ENCODE assay signal across 10 mouse cellular contexts in genomic region chr5:32607776-32608355, GRCm38 (mm10). TPM values are rescaled to one million over a fixed set of nuclear protein-coding genes. Genes with fewer than 3 reads are reported as not detected.
DNase-seq lines count a peak whose midpoint lies in the region; ATAC-seq and TF ChIP-seq lines count a peak whose summit lies in the region.
"Had no signal": no experiment of that assay in that cellular context is flagged by ENCODE, and none has a peak within 500 bp of the region (broad histone marks: within the 10 kb centered on the region; RNA-seq: fewer than 3 reads in every experiment).

No protein-coding gene starts in this region.

- H3K27me3 ChIP-seq in testis, adult 2 months (ENCODE audit: control insufficient read depth, insufficient read depth, low read length): no peaks in the 10 kb centered on the region
- no peaks in the 10 kb centered on the region for H3K27me3 ChIP-seq in heart, embryonic 15.5 days
- H3K27me3 ChIP-seq: embryonic facial prominence, embryonic 15.5 days had no signal

- H3K4me1 ChIP-seq in testis, adult 2 months (ENCODE audit: control insufficient read depth, insufficient read depth, low read length): peaks cover 2% of the 10 kb centered on the region; the same call in 1 of the 2 replicates
- peaks cover 3% of the 10 kb centered on the region; the same call in 1 of the 2 replicates for H3K4me1 ChIP-seq in heart, embryonic 15.5 days (replicated peaks)
- H3K4me1 ChIP-seq: embryonic facial prominence, embryonic 15.5 days had no signal

- no peaks in the 10 kb centered on the region for H3K36me3 ChIP-seq in testis, adult 2 months (ENCODE audit: control insufficient read depth, insufficient read depth, low read length)
- H3K36me3 ChIP-seq in heart, embryonic 15.5 days: no peaks in the 10 kb centered on the region
- H3K36me3 ChIP-seq: embryonic facial prominence, embryonic 15.5 days had no signal

- H3K4me2 ChIP-seq in heart, embryonic 15.5 days: no peak overlapping the region
- H3K4me2 ChIP-seq: embryonic facial prominence, embryonic 15.5 days had no signal

- no peak for ATAC-seq in heart, embryonic 15.5 days (replicated peaks; ENCODE audit: insufficient number of reproducible peaks, insufficient read depth, low FRiP score, low read depth)
- ATAC-seq in monocyte, adult 5-6 weeks (replicated peaks; ENCODE audit: insufficient number of reproducible peaks, low FRiP score, low TSS enrichment, poor library complexity, severe bottlenecking): no peak

- no peak overlapping the region for H3K4me3 ChIP-seq in testis, adult 2 months (ENCODE audit: control insufficient read depth, low read depth, low read length)
- H3K4me3 ChIP-seq in heart, embryonic 15.5 days: no peak overlapping the region
- H3K4me3 ChIP-seq: embryonic facial prominence, embryonic 15.5 days had no signal

- no peak for TF ChIP-seq CTCF in testis, adult 2 months (IDR thresholded peaks at IDR 0.05; ENCODE audit: control insufficient read depth, insufficient read depth, insufficient replicate concordance, low read depth, low read length)

- no peaks in the 10 kb centered on the region for H3K9me3 ChIP-seq in heart, embryonic 15.5 days (replicated peaks)
- H3K9me3 ChIP-seq: embryonic facial prominence, embryonic 15.5 days had no signal

- no peak for TF ChIP-seq POLR2A in testis, adult 2 months (IDR thresholded peaks at IDR 0.05; ENCODE audit: control insufficient read depth, low read depth, low read length)

- peak overlapping the region; percentile 16; the same call in 1 of the 2 replicates for H3K27ac ChIP-seq in testis, adult 2 months (ENCODE audit: control insufficient read depth, insufficient read depth, low read depth, low read length)
- H3K27ac ChIP-seq in heart, embryonic 15.5 days: peak overlapping the region; percentile 64
- H3K27ac ChIP-seq: embryonic facial prominence, embryonic 15.5 days had no signal

- 18% methylated on average over 2 of the region's 2 CpGs for WGBS in heart, embryonic 15.5 days

- no peak overlapping the region for H3K9ac ChIP-seq in heart, embryonic 15.5 days
- H3K9ac ChIP-seq: embryonic facial prominence, embryonic 15.5 days had no signal

- no peak for DNase-seq in testis, postnatal 10 days (ENCODE audit: low spot score)
- DNase-seq in kidney, postnatal 14 days: peak; percentile 45
- no peak for DNase-seq in urinary bladder, postnatal 10 days (ENCODE audit: low spot score)
- DNase-seq in ovary, adult 18-20 months (ENCODE audit: low spot score): no peak
- DNase-seq: layer of hippocampus, postnatal 36 days had no signal

RNA-seq across cellular contexts. Expression of gene Yes1, which starts 3.1 kb away (rescaled TPM):
- polyA plus RNA-seq in testis, adult 2 months (2012; rRNA removed): 2.0 and 2.9 TPM in 2 replicates
- 22.5 and 23.7 TPM in 2 replicates for polyA plus RNA-seq in heart, embryonic 15.5 days (2015; fragmentation: Nextera tagmentation; extraction: Ambion mirVana)
- total RNA-seq in monocyte, adult 5-6 weeks (2017): 1.1 to 2.3 TPM (median 2.2 TPM) in 3 replicates
- total RNA-seq: MEL had no signal
